Mouse (Mus musculus): ENCODE measurements at regions not wholly inside any gene's neighbourhood (a gene's known extent, or its start where the extent isn't known, plus 50 kb on each side); places are given as distances from the start of the nearest gene placed in this dataset.
A peak's percentile ranks its signal among the peaks of the same experiment; 100 is the strongest.
"Not testable (repeated sequence)": the region's sequence is repeated elsewhere in the genome, so short reads cannot be mapped to it uniquely, and the experiment has no call there.

DNA sequence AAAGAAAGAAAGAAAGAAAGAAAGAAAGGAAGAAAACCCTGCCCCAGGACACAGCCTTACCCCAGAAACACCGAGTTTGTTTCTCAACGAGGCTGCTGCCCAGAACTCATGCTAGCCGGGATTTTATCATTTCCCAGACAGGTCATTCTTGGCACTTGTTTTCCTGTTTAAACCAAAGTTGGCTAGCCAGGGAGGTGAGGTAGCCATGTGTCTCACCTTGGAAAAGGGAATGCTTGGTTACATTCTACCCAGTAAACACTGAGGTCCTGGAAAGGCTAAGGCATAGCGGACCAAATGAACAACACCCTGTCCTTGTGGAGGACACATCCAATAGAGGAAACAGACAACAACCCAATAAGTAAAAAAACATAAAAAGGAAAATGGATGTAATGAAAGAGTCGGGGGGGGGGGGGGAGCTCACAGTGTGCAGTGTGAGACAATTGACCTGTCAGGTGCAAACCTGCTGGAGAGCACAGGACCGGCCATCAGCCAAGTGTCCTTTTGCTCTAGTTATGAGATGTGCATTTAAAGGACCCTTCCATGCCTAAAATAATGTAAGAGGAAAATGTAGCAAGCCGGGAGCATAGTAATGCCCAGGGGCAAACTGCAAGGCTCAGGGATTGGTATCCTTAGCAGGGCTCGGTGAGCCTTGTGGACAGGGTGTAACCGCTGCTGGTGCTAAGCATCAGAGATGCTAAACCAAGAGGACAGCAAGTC, 78.2 kb upstream of the Fzd7 start:
- DNase-seq (ENCODE audit: low spot score in 2 of 2) = no peak

DNA sequence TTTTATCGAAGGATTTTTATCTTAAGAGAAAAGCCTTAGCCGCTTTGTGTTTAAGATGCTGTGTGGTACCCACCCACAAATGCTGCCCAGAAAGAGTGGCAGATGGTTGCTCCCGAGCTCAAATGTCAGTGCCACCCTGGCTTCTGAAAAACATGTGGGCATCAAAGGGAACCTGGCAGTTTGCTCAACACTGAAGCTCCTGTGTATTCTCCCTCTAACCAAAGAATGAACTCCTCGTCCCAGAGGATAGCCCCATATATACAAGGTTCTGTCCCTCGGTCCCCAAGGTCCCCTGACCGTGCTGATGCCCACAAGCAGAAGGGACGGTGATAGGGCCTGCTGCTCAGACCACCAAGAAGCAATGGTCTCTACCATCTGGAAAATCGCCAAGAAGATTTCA, 76.9 kb upstream of the Fzd7 start:
- no peak for DNase-seq (ENCODE audit: low spot score in 2 of 2)

DNA sequence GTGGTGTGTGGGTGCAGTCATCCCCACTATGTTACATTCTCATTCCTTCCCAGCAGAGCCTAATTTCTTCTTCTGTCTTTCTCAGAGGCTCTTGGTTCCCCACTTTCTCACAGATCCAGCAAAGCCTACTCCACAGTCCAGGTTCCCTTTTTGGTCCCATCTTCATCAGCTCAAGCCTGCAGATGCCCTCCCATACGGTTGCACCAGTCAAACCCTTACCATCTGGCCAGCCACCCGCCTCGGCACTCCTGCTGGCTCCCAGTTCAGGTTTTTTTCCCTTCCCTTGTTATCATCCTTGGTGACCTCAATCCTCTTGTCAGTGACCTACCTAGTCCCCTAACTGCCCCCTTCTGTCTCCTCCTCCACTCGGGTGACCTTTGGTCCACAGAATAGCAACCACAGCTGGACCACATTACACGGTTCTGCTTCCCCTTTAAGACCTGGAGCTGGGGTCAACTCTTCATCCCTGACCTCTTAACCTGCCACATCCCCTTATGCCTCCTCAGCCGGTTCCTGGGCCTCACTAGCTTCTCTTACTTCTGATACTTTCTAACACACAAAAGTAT, 75.4 kb upstream of the Fzd7 start:
- no peak for DNase-seq (ENCODE audit: low spot score in 2 of 2)

DNA sequence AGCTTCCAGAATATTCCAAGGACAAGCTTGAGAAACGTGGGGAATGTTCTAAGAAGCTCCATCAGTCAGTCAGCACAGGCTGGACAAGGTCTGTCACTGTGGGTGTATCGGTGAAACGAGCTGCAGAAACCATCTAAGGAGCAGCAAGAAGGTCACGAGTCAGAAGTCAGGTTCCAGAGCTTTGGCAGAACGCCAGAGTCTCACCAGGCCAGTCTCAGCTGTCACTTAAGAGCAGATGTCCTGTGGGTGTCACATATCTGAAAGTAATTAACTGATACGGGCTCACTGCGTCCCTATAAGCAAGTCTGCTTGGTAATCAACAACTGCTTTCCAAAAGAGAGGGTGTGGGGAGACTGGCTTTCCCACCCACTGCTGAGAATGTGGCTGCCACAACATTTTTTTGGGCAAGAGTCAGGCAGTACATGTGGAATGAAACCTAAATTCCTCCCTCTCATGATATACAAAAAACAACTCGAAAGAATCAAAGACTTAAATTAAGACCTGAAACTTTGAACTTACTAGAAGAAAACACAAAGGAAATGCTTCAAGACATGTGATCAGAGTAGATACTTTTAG, 72.6 kb upstream of the Fzd7 start:
- peak; percentile 69 to 74 for DNase-seq (ENCODE audit: low spot score in 2 of 2)

DNA sequence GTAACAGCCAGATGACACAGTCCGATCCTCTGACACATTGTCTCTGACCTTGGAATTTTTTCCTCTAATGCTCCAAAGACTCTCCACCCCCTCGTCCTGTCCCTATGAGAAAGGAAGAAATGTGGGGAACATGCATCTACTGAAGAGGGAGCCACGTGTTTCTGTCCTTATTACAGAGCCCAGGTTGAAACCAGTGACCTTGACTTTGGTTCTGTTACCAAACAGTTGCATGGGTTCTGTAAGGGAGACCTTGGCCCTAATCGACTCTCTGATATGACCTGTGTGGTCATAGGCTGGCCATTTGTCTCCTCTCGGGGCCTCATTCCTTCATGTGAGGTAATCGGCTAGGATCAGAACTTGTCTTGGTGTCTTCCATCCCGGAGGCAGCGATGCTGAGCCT, 69.0 kb upstream of the Fzd7 start:
- DNase-seq (ENCODE audit: low spot score in 2 of 2) = no peak

DNA sequence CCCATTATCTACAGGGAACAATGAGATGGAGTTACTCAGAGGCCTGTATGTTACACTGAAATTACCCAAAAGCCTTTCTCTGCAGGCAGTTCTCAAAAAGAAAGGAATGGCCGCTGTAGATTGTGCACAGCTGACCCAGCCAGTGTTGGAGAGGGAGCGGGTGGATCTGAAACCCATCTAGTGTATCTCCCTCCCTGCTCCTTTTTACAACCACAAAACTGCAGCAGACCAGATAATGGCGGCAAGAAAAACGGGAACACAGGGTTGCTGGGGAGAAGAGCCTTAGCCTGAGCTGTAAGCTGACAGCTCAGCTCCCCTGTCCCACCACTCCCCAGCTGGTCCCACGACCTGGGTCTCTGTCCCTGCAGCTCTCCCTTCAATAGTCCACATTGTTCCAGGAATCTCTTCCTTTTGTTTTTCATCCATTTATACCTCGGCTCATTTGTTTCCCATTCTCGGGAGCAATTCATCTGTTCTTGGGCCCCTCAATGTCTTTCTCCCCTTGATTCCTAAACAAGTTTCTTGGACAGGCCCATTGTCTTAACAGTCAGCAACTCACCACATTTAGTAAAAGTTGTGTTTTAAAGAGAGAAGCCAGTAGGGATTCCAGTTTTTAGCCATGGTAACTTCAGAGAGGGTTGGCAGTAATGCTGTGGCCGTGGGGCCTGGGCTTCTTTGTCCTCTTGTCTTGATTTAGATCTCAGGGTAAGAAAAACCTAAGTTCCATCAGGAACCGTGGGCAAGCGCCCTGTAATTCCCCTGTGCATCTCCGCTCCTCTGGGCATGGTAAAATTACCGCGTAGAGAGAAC, 67.6 kb upstream of the Fzd7 start:
- no peak for DNase-seq (ENCODE audit: low spot score in 2 of 2)

DNA sequence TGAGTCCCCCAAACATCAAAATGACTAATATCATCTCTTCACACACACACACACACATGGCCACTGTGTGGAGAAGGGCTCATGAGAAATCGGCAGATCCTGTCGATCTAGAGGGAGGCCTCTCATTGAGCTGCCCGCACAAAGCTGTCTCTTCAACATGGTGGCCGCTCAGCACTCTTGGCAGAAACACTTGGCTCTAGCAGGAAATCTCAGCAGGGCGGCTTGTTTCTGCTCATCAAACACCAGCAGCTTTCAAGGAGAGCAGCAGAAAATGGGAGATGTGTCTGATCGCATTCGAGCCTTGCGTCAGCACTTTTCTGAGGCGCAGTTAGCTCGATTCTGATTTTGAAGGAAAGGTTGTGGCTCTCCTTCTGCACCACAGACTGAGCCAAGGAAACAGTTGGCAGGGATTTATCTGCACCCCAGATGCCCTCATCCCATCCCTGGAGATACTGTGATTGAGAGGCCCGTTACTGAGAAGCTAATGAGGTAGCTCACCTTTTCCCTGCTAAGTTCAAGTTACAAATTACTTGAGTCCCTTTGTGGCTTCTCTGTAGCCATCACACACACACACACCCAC, 66.4 kb upstream of the Fzd7 start:
- no peak for DNase-seq (ENCODE audit: low spot score in 2 of 2)

DNA sequence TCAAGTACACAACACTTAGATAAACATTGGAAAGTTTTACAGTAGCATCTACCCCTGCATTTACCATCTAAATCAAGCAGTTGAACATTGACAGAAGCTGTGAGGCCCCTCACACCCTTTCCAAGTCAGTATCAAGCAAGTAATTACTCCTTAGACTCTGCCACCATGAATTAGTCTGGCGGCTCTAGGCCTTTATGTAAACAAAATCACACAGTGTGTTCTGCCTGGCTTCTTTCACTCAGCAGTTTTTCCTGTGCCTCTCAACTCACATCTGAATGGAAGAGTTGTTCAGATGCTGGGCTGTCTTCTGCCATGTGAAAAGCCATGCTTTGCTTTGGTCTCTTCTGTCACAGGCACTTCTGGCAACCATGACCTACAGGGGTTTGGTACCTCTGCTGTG, 64.9 kb upstream of the Fzd7 start:
- no peak for DNase-seq (ENCODE audit: low spot score in 2 of 2)

DNA sequence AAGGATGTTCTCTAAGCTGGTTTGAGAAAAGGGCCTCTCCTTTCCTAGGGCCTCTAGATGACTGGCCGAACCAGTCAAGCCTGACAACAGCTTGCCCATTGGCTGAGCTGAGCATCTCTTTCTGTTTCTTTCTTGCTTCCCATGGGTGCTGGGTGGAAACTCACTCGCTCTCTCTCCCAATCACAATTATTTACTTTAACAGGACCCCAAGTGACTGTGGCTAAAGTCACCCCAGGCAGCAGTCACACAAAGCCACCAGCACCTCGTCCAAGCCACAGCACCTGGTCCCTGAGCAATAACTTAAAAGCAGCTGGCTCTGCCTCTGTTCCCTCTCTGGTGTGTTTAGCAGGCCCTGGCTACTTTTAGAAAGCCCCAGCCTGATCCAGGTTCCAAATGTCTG, 64.3 kb upstream of the Fzd7 start:
- DNase-seq (ENCODE audit: low spot score in 2 of 2) = no peak

DNA sequence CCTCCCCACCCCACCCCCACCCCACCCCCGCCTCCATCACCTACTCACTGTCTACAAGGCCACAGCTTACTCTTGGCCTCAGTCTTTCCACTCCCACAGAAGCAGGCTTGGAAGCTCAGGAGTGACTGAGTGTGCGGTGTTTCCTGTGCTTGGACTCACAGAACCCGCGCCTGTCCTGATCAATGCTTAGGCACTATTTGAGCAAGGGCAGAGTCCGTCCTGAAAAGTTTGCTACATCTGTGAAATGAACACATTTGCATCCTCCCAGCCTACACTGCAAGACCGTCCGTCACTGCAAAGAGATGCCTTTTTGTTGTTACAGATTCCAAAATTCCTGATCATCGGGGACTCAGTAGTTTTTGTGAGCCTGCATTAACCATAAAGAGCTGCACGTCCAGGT, 63.5 kb upstream of the Fzd7 start:
- no peak for DNase-seq (ENCODE audit: low spot score in 2 of 2)

DNA sequence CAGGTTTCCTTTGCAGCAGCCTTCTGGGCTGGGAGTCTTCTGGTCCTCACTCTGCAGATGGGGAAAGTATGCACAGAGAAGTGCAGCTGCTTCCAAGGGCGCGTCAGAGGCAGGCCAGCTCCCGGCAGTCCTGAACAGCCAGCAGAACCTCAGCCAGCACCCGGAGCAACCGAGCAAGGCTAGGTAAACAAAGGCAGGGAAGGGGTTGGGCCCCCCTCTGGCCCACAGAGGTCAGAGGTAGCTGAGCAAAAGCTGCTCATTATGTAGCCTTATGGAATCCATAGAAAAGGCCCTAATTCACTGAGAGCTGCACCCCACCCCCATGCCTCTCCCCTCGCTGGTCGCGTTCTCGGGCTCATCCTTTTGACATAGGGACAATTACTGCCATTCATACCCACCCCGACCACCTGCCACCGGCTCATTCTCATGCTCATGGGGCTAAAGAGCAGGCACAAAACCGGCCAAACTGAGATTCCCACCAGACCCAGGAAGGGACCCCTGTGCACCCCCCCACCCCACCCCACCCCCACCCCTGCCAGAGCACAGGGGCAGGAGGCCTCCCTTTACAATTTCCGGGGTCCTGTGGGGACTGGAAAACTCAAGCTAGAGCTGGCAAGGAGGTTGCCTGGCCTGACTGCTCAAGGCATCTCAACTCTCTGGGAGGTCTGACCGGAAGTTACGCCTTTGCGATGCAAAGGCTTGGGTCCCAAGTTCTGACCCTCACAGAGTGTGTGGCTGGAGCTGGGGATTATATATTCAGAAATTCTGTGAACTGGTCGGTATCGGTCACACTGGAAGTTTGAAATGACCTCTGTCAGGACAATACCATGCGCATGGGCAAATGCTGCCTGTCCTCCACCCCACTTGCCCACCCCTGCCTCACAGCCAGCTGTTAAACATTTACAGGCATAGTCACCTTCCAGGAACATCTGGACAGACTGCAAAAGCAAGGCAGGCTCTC, 59.0 kb upstream of the Fzd7 start:
- DNase-seq (ENCODE audit: low spot score in 2 of 2) = peak in 1 of 2 experiments; percentile 25

DNA sequence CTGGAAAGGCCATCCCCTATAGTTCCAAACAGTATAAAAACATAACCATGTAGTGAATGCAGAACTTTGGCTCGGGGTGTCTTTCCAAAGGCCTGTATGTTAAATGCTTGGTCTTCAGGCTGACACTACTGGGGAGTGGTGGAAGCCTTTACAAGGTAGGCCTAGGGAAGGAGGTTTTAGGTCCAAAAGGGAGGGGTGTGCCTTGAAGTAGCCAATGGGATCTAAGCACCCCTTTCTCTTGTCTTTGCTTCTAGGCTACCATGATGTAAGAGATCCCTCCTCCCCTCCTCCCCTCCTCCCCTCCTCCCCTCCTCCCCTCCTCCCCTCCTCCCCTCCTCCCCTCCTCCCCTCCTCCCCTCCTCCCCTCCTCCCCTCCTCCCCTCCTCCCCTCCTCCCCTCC, 56.5 kb upstream of the Fzd7 start:
- not testable (repeated sequence) for DNase-seq (ENCODE audit: low spot score in 2 of 2)

DNA sequence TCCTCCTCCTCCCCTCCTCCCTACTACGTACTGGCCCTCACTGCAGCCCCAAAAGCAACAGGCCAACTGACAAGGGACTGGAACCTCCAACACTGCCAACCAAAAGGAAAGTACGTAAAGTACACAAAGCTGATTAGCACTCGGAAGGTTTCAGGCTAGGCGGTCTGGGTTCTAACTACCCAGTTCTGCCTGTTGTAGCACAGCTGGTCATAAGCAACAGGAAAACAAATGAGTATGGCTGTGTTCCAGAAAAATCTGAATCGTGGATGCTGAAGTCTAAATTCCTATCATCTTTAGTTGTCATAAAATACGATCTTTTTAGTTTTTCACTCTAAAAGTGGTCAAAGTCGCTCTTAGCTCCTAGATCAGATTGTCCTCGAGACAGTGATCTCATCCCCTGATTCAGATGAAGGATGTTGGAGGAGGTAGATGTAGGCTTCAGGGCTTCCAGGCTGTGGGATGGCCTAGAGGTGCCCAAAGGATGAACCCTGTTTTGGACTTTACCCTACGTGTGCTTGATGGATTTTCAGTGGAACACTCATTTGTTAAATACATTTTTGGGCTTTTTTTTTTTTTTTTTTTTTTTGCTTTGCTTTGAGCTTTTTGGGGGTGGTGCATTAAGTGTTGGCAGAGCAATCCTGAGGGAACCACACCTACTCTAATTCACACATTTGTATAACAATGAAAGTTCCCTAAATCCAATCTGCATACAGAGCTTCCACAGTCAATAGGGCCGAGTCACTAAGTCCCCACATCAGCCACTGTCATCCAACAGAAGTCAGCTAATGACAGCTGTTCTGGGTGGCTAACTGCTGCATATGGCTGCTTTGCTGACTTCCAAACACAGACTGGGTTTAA, 55.6 kb upstream of the Fzd7 start:
- DNase-seq (ENCODE audit: low spot score in 2 of 2) = no peak

DNA sequence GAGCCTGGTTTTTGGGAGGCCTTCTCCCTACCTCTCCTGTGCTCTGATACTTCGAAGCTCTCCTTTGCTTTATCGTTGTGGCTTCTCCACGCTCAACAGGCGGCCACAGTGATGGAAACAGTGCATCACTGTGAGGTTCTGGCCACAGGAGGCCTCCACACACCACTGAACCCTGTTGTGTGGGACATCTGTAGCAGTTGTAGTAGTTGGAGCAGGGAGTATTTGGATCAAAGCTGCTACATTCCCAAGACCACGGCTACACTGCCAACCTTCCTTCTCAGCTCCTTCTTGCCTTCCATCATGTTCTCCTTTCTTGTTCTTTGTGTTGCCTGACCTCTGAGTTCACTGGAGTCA, 55.0 kb upstream of the Fzd7 start:
- DNase-seq (ENCODE audit: low spot score in 2 of 2) = no peak

DNA sequence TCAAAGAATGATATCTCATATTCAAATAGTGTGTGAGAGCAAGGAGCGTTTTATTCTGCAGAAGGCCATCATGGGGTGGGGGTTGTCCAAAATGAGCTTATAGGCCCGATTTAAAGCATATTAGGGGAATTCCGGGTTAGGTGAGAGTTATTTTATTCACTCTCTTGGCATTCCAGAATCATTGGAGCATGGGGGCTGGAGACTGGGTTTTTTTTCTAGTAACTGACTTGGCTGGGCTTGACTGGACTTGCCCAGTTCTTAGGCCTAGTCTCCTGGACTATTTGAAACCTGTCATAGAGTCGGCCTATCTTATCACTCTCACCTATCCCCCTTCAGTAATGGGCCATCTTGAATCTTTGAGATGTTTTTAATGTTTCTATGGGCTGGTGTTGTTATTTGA, 52.9 kb upstream of the Fzd7 start:
- no peak for DNase-seq (ENCODE audit: low spot score in 2 of 2)

DNA sequence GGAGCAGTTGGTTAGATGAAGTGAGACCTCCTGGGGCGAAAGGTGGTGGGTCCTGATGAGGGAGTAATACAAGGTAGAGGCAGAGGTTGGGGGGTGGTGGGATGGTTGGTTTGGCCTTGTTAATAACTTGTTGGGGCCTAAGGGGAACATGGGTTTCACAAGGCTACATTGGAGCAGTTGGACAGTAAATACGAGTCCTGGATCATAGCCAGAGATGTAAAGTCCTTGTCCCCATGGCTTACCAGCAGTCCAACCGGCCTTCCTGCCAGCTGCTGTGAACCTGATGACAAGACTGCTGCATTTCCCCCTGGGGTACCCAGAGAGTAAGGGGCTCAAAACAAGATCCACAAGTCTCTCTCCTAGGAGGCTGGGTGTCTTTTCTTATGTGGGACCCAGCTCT, 52.0 kb upstream of the Fzd7 start:
- DNase-seq (ENCODE audit: low spot score in 2 of 2) = no peak

DNA sequence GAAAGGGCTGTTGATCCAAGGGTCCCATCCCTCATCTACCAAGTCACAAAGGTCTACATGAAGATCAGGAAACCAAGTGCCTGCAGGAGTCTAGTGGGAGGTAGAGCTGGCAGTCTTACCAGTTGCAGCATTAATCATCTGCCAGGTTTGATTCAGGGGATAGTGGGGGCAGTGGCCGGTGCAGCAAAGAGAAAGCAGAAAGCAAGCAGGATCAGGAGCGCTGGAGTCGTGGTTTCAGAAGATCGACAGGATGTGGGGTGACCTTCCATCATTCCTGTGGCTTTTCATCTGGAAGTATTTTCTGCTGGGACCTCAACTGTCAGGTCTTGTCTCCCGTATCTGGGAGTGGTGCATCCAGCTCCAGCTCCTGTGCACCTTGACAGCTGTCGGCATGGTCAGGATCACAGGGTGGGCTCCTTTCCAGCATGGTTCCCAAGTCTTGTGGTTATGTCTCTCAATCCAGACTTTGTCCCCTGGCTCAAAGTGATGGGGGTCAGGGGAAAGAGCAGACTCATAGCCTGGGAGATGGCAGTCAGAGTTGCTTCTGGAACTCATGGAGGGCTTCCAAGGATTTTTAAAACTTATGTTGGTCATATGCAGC, 51.2 kb upstream of the Fzd7 start:
- DNase-seq (ENCODE audit: low spot score in 2 of 2) = no peak
